Comparison of ENCODE assay signal across 10 mouse cellular contexts in genomic region chr10:104661672-104662071, GRCm38 (mm10).
DNase-seq lines count a peak whose midpoint lies in the region; ATAC-seq lines count a peak whose summit lies in the region.
"Had no signal": no experiment of that assay in that cellular context is flagged by ENCODE, and none has a peak within 500 bp of the region (broad histone marks: within the 10 kb centered on the region; RNA-seq: fewer than 3 reads in every experiment).

No protein-coding gene starts in this region.

- 45% methylated on average over 7 of the region's 7 CpGs for WGBS in forebrain, embryonic 11.5 days
- 69% methylated on average over 7 of the region's 7 CpGs for WGBS in forebrain, embryonic 10.5 days
- WGBS in hindbrain, embryonic 10.5 days: 59% methylated on average over 7 of the region's 7 CpGs
- WGBS in neural tube, embryonic 15.5 days: 9% methylated on average over 7 of the region's 7 CpGs

- H3K4me3 ChIP-seq in forebrain, embryonic 11.5 days (ENCODE audit: low read depth, low read length): no peak overlapping the region
- no peak overlapping the region for H3K4me3 ChIP-seq in forebrain, embryonic 10.5 days
- H3K4me3 ChIP-seq in hindbrain, embryonic 10.5 days: no peak overlapping the region
- no peak overlapping the region for H3K4me3 ChIP-seq in neural tube, embryonic 15.5 days (replicated peaks)
- H3K4me3 ChIP-seq: kidney, embryonic 15.5 days had no signal

- peak; percentile 54 for DNase-seq in forebrain, embryonic 11.5 days (ENCODE audit: low spot score)
- DNase-seq in forebrain, embryonic 10.5 days (ENCODE audit: extremely low spot score, low spot score): no peak
- DNase-seq in lung, postnatal 10 days: peak; percentile 26
- no peak for DNase-seq in lung, adult 18-20 months
- peak; percentile 5 for DNase-seq in hindbrain, embryonic 10.5 days (ENCODE audit: low spot score)
- DNase-seq in ovary, postnatal 10 days (ENCODE audit: low spot score): no peak
- DNase-seq in frontal cortex, postnatal 25 days (ENCODE audit: low spot score in 2 of 2): no peak

- H3K36me3 ChIP-seq in forebrain, embryonic 11.5 days (ENCODE audit: control insufficient read depth, insufficient read depth, low read length): no peaks in the 10 kb centered on the region
- H3K36me3 ChIP-seq in forebrain, embryonic 10.5 days (replicated peaks): no peaks in the 10 kb centered on the region
- H3K36me3 ChIP-seq in hindbrain, embryonic 10.5 days: no peaks in the 10 kb centered on the region
- H3K36me3 ChIP-seq in neural tube, embryonic 15.5 days: no peaks in the 10 kb centered on the region
- H3K36me3 ChIP-seq: kidney, embryonic 15.5 days had no signal

- no peak overlapping the region for H3K9ac ChIP-seq in forebrain, embryonic 11.5 days (ENCODE audit: low read length)
- H3K9ac ChIP-seq in neural tube, embryonic 15.5 days (replicated peaks): no peak overlapping the region
- H3K9ac ChIP-seq: kidney, embryonic 15.5 days had no signal

- H3K9me3 ChIP-seq in forebrain, embryonic 11.5 days (ENCODE audit: control insufficient read depth, low read length): no peaks in the 10 kb centered on the region
- H3K9me3 ChIP-seq in forebrain, embryonic 10.5 days: no peaks in the 10 kb centered on the region
- H3K9me3 ChIP-seq in hindbrain, embryonic 10.5 days: no peaks in the 10 kb centered on the region
- H3K9me3 ChIP-seq in neural tube, embryonic 15.5 days (replicated peaks): no peaks in the 10 kb centered on the region
- H3K9me3 ChIP-seq: kidney, embryonic 15.5 days had no signal

- peak; percentile 68 for ATAC-seq in forebrain, embryonic 11.5 days (replicated peaks; ENCODE audit: low FRiP score)
- peak; percentile 83 for ATAC-seq in neural tube, embryonic 15.5 days (ENCODE audit: low FRiP score)

- no peaks in the 10 kb centered on the region for H3K27me3 ChIP-seq in forebrain, embryonic 11.5 days (ENCODE audit: control insufficient read depth, insufficient read depth, low read length)
- no peaks in the 10 kb centered on the region for H3K27me3 ChIP-seq in forebrain, embryonic 10.5 days (ENCODE audit: poor library complexity, severe bottlenecking)
- no peaks in the 10 kb centered on the region for H3K27me3 ChIP-seq in hindbrain, embryonic 10.5 days (ENCODE audit: insufficient read depth, poor library complexity, severe bottlenecking)
- no peaks in the 10 kb centered on the region for H3K27me3 ChIP-seq in neural tube, embryonic 15.5 days (replicated peaks)
- H3K27me3 ChIP-seq: kidney, embryonic 15.5 days had no signal

- no peak overlapping the region for H3K27ac ChIP-seq in forebrain, embryonic 11.5 days (ENCODE audit: low read depth, low read length)
- H3K27ac ChIP-seq in forebrain, embryonic 10.5 days: no peak overlapping the region
- H3K27ac ChIP-seq in hindbrain, embryonic 10.5 days: no peak overlapping the region
- no peak overlapping the region for H3K27ac ChIP-seq in neural tube, embryonic 15.5 days (replicated peaks)
- H3K27ac ChIP-seq: kidney, embryonic 15.5 days; stomach, postnatal 0 days had no signal

- H3K4me1 ChIP-seq in forebrain, embryonic 11.5 days (replicated peaks; ENCODE audit: control insufficient read depth, insufficient read depth, low read length): no peaks in the 10 kb centered on the region
- no peaks in the 10 kb centered on the region for H3K4me1 ChIP-seq in forebrain, embryonic 10.5 days
- H3K4me1 ChIP-seq in hindbrain, embryonic 10.5 days (replicated peaks): no peaks in the 10 kb centered on the region
- H3K4me1 ChIP-seq in neural tube, embryonic 15.5 days: peaks cover 3% of the 10 kb centered on the region; the same call in 1 of the 2 replicates
- H3K4me1 ChIP-seq: kidney, embryonic 15.5 days had no signal

- H3K4me2 ChIP-seq in forebrain, embryonic 11.5 days (ENCODE audit: low read depth, low read length, severe bottlenecking): no peak overlapping the region
- peak overlapping the region; percentile 25; the same call in 1 of the 2 replicates for H3K4me2 ChIP-seq in neural tube, embryonic 15.5 days
- H3K4me2 ChIP-seq: kidney, embryonic 15.5 days had no signal

Comparison
In these comparisons a context has a peak if more than half of its experiments do, and no peak if none do; other contexts are left out.
1. DNase-seq: peak in forebrain, embryonic 11.5 days (single experiment), lung, postnatal 10 days (single experiment) and hindbrain, embryonic 10.5 days (single experiment); none in forebrain, embryonic 10.5 days (single experiment), lung, adult 18-20 months (0 of 2), ovary, postnatal 10 days (single experiment) and frontal cortex, postnatal 25 days (0 of 2).